Mouse (Mus musculus): Measurements from ENCODE around the gene Chrna1. TPM values are rescaled to one million over a fixed set of nuclear protein-coding genes. Genes with fewer than 3 reads are reported as not detected.

Gene Chrna1
- polyA plus RNA-seq, 1 experiment from 2014 or later, result 7.9 TPM

GRCm38 (mm10) chr2:73591246-73591645 lies 11.1 kb upstream of the Chrna1 start:
- Histone ChIP-seq H3K27ac (no peak overlapping the region), H3K4me1 (replicated peaks) (peaks cover 43% of the 10 kb centered on the region), H3K9ac (replicated peaks) (no peak overlapping the region), H3K27me3 (peaks cover 6% of the 10 kb centered on the region; the same call in 1 of the 2 replicates), H3K36me3 (no peaks in the 10 kb centered on the region), H3K4me3 (replicated peaks) (no peak overlapping the region), H3K9me3 (no peaks in the 10 kb centered on the region), H3K4me2 (no peak overlapping the region)
- WGBS, result 34% methylated on average over 6 of the region's 6 CpGs
- no peak for ATAC-seq (ENCODE audit: insufficient number of reproducible peaks, insufficient read depth, low FRiP score, low TSS enrichment, low read depth)

- WGBS, result 8% methylated on average over 12 of the region's 12 CpGs
- H3K9ac ChIP-seq (replicated peaks), result 0 out of 2 replicates have a peak overlapping the region, but pooled peaks have one; percentile 34
- H3K36me3 ChIP-seq, result no peaks in the 10 kb centered on the region
- peak overlapping the region; percentile 39 for H3K4me3 ChIP-seq (replicated peaks)
- no peak overlapping the region for H3K27ac ChIP-seq
- peaks cover 6% of the 10 kb centered on the region; the same call in 1 of the 2 replicates for H3K27me3 ChIP-seq
- H3K9me3 ChIP-seq, result no peaks in the 10 kb centered on the region
- ATAC-seq (ENCODE audit: insufficient number of reproducible peaks, insufficient read depth, low FRiP score, low TSS enrichment, low read depth), result peak; percentile 75
- peak overlapping the region; percentile 71 for H3K4me2 ChIP-seq
- peaks cover 45% of the 10 kb centered on the region for H3K4me1 ChIP-seq (replicated peaks)
Measured at GRCm38 (mm10) chr2:73590106-73590505, 10.0 kb upstream of the Chrna1 start.

- no peak overlapping the region for H3K27ac ChIP-seq
- no peaks in the 10 kb centered on the region for H3K9me3 ChIP-seq
- 79% methylated on average over 2 of the region's 2 CpGs for WGBS
- H3K9ac ChIP-seq (replicated peaks), result no peak overlapping the region
- H3K4me2 ChIP-seq, result no peak overlapping the region
- peaks cover 47% of the 10 kb centered on the region for H3K4me1 ChIP-seq (replicated peaks)
- no peaks in the 10 kb centered on the region for H3K36me3 ChIP-seq
- H3K27me3 ChIP-seq, result peaks cover 6% of the 10 kb centered on the region; the same call in 1 of the 2 replicates
- no peak for ATAC-seq (ENCODE audit: insufficient number of reproducible peaks, insufficient read depth, low FRiP score, low TSS enrichment, low read depth)
- H3K4me3 ChIP-seq (replicated peaks), result no peak overlapping the region
Measured at GRCm38 (mm10) chr2:73588951-73589350, 8.8 kb upstream of the Chrna1 start.

GRCm38 (mm10) chr2:73587109-73587506 lies 7.0 kb upstream of the Chrna1 start:
- ATAC-seq (ENCODE audit: insufficient number of reproducible peaks, insufficient read depth, low FRiP score, low TSS enrichment, low read depth), result no peak
- Histone ChIP-seq H3K27ac (no peak overlapping the region), H3K4me2 (no peak overlapping the region), H3K9ac (replicated peaks) (no peak overlapping the region), H3K36me3 (no peaks in the 10 kb centered on the region), H3K27me3 (peaks cover 6% of the 10 kb centered on the region; the same call in 1 of the 2 replicates), H3K4me1 (replicated peaks) (peaks cover 32% of the 10 kb centered on the region), H3K4me3 (replicated peaks) (no peak overlapping the region), H3K9me3 (no peaks in the 10 kb centered on the region)
- WGBS, result 56% methylated on average over 4 of the region's 4 CpGs

GRCm38 (mm10) chr2:73586392-73587108 lies 6.4 kb upstream of the Chrna1 start:
- Histone ChIP-seq H3K4me1 (replicated peaks) (peaks cover 28% of the 10 kb centered on the region), H3K27ac (no peak overlapping the region), H3K27me3 (peaks cover 6% of the 10 kb centered on the region; the same call in 1 of the 2 replicates), H3K9me3 (no peaks in the 10 kb centered on the region), H3K4me2 (no peak overlapping the region), H3K36me3 (no peaks in the 10 kb centered on the region), H3K4me3 (replicated peaks) (no peak overlapping the region), H3K9ac (replicated peaks) (no peak overlapping the region)
- no peak for ATAC-seq (ENCODE audit: insufficient number of reproducible peaks, insufficient read depth, low FRiP score, low TSS enrichment, low read depth)
- 60% methylated on average over 9 of the region's 10 CpGs for WGBS

GRCm38 (mm10) chr2:73585347-73585831 lies 5.3 kb upstream of the Chrna1 start:
- H3K27me3 ChIP-seq, result peaks cover 4% of the 10 kb centered on the region; the same call in 1 of the 2 replicates
- peaks cover 16% of the 10 kb centered on the region for H3K4me1 ChIP-seq (replicated peaks)
- WGBS, result 19% methylated on average over 12 of the region's 12 CpGs
- no peaks in the 10 kb centered on the region for H3K36me3 ChIP-seq
- H3K9ac ChIP-seq (replicated peaks), result peak overlapping the region; percentile 34; the same call in 1 of the 2 replicates
- no peak for ATAC-seq (ENCODE audit: insufficient number of reproducible peaks, insufficient read depth, low FRiP score, low TSS enrichment, low read depth)
- H3K4me3 ChIP-seq (replicated peaks), result peak overlapping the region; percentile 40
- no peak overlapping the region for H3K27ac ChIP-seq
- H3K4me2 ChIP-seq, result peak overlapping the region; percentile 60
- no peaks in the 10 kb centered on the region for H3K9me3 ChIP-seq

GRCm38 (mm10) chr2:73584645-73585346 lies 4.7 kb upstream of the Chrna1 start:
- H3K36me3 ChIP-seq, result no peaks in the 10 kb centered on the region
- WGBS, result 2% methylated on average over 17 of the region's 18 CpGs
- peak overlapping the region; percentile 60 for H3K4me2 ChIP-seq
- ATAC-seq (ENCODE audit: insufficient number of reproducible peaks, insufficient read depth, low FRiP score, low TSS enrichment, low read depth), result peak; percentile 61; the same call in 1 of the 2 replicates
- peaks cover 4% of the 10 kb centered on the region; the same call in 1 of the 2 replicates for H3K27me3 ChIP-seq
- H3K4me1 ChIP-seq (replicated peaks), result peaks cover 12% of the 10 kb centered on the region
- H3K9ac ChIP-seq (replicated peaks), result peak overlapping the region; percentile 34; the same call in 1 of the 2 replicates
- no peaks in the 10 kb centered on the region for H3K9me3 ChIP-seq
- H3K4me3 ChIP-seq (replicated peaks), result peak overlapping the region; percentile 40
- no peak overlapping the region for H3K27ac ChIP-seq

GRCm38 (mm10) chr2:73580720-73581119 lies 582 bp upstream of the Chrna1 start:
- no peak for ATAC-seq (ENCODE audit: insufficient number of reproducible peaks, insufficient read depth, low FRiP score, low TSS enrichment, low read depth)
- Histone ChIP-seq H3K9me3 (no peaks in the 10 kb centered on the region), H3K9ac (replicated peaks) (no peak overlapping the region), H3K36me3 (no peaks in the 10 kb centered on the region), H3K27ac (no peak overlapping the region), H3K4me1 (replicated peaks) (peaks cover 8% of the 10 kb centered on the region), H3K27me3 (no peaks in the 10 kb centered on the region), H3K4me3 (replicated peaks) (no peak overlapping the region), H3K4me2 (no peak overlapping the region)
- WGBS, result 92% methylated on average over 5 of the region's 5 CpGs

- WGBS, result 67% methylated on average over 5 of the region's 5 CpGs
- H3K4me2 ChIP-seq, result no peak overlapping the region
- H3K9ac ChIP-seq (replicated peaks), result no peak overlapping the region
- H3K4me1 ChIP-seq (replicated peaks), result peaks cover 5% of the 10 kb centered on the region
- H3K27ac ChIP-seq, result no peak overlapping the region
- no peaks in the 10 kb centered on the region for H3K27me3 ChIP-seq
- H3K36me3 ChIP-seq, result no peaks in the 10 kb centered on the region
- no peaks in the 10 kb centered on the region for H3K9me3 ChIP-seq
- ATAC-seq (ENCODE audit: insufficient number of reproducible peaks, insufficient read depth, low FRiP score, low TSS enrichment, low read depth), result no peak
- no peak overlapping the region for H3K4me3 ChIP-seq (replicated peaks)
Measured at GRCm38 (mm10) chr2:73579168-73579567, 970 bp downstream of the Chrna1 start.

- Histone ChIP-seq H3K4me1 (replicated peaks) (peaks cover 27% of the 10 kb centered on the region), H3K27ac (no peak overlapping the region), H3K27me3 (no peaks in the 10 kb centered on the region), H3K36me3 (no peaks in the 10 kb centered on the region), H3K4me3 (replicated peaks) (no peak overlapping the region), H3K9me3 (no peaks in the 10 kb centered on the region), H3K4me2 (no peak overlapping the region), H3K9ac (replicated peaks) (no peak overlapping the region)
- 48% methylated on average over 6 of the region's 6 CpGs for WGBS
- ATAC-seq (ENCODE audit: insufficient number of reproducible peaks, insufficient read depth, low FRiP score, low TSS enrichment, low read depth), result no peak
Measured at GRCm38 (mm10) chr2:73574418-73574817, 5.7 kb downstream of the Chrna1 start.

- Histone ChIP-seq H3K4me2 (0 out of 2 replicates have a peak overlapping the region, but pooled peaks have one; percentile 62), H3K4me3 (replicated peaks) (no peak overlapping the region), H3K9me3 (no peaks in the 10 kb centered on the region), H3K9ac (replicated peaks) (no peak overlapping the region), H3K4me1 (replicated peaks) (peaks cover 27% of the 10 kb centered on the region), H3K27ac (peak overlapping the region; percentile 68), H3K36me3 (no peaks in the 10 kb centered on the region), H3K27me3 (no peaks in the 10 kb centered on the region)
- 61% methylated on average over 4 of the region's 4 CpGs for WGBS
- ATAC-seq (ENCODE audit: insufficient number of reproducible peaks, insufficient read depth, low FRiP score, low TSS enrichment, low read depth), result no peak
Measured at GRCm38 (mm10) chr2:73573556-73573955, 6.6 kb downstream of the Chrna1 start.

Measured in limb, embryonic 12.5 days (tissue).